Mouse (Mus musculus) limb, embryonic 14.5 days (tissue): ENCODE measurements at regions not wholly inside any gene's neighbourhood (a gene's known extent, or its start where the extent isn't known, plus 50 kb on each side); places are given as distances from the start of the nearest gene placed in this dataset.
A peak's percentile ranks its signal among the peaks of the same experiment; 100 is the strongest.

ENCODE experiments used
- ATAC-seq: fragments of 200-750 bp; cut with Nextera tagmentation; 2 replicates; pipeline ENCODE4 v1.8.0; 2017; ENCODE audit warnings: low read depth, moderate number of reproducible peaks, moderate TSS enrichment; ENCODE audit not compliant: low FRiP score
- DNase-seq: peaks from one replicate; pipeline ENCODE4 v3.0.0-alpha.2; 2015; ENCODE audit warnings: low spot score
- H3K27ac ChIP-seq: fragments of 300-500 bp; sonication (generic); replicated peaks from 2 replicates; pipeline ENCODE4 v1.5.1; 2014; ENCODE audit warnings: low read depth, mild to moderate bottlenecking, low read length, moderate library complexity, mixed read lengths
- H3K27me3 ChIP-seq: fragments of 300-500 bp; sonication (generic); 2 replicates; pipeline ENCODE4 v1.6.1; 2014; ENCODE audit warnings: low read length, mixed read lengths; ENCODE audit not compliant: control insufficient read depth, insufficient read depth
- H3K36me3 ChIP-seq: fragments of 300-500 bp; sonication (generic); 2 replicates; pipeline ENCODE4 v1.6.1; 2014; ENCODE audit warnings: mild to moderate bottlenecking, low read length, moderate library complexity, mixed read lengths; ENCODE audit not compliant: control insufficient read depth, insufficient read depth
- H3K4me1 ChIP-seq: fragments of 300-500 bp; sonication (generic); 2 replicates; pipeline ENCODE4 v1.6.1; 2014; ENCODE audit warnings: antibody characterized with exemption, low read length, mixed read lengths; ENCODE audit not compliant: control insufficient read depth, insufficient read depth
- H3K4me2 ChIP-seq: fragments of 300-500 bp; sonication (generic); replicated peaks from 2 replicates; pipeline ENCODE4 v1.6.1; 2014; ENCODE audit warnings: low read depth, mild to moderate bottlenecking, low read length, moderate library complexity; ENCODE audit not compliant: severe bottlenecking
- H3K4me3 ChIP-seq: fragments of 300-500 bp; sonication (generic); replicated peaks from 2 replicates; pipeline ENCODE4 v1.5.1; 2014; ENCODE audit warnings: low read length
- H3K9ac ChIP-seq: fragments of 300-500 bp; sonication (generic); 2 replicates; pipeline ENCODE4 v1.6.1; 2014; ENCODE audit warnings: mild to moderate bottlenecking, low read depth, low read length, moderate library complexity; ENCODE audit not compliant: severe bottlenecking
- H3K9me3 ChIP-seq: fragments of 300-500 bp; sonication (generic); 2 replicates; pipeline ENCODE4 v1.6.1; 2016; ENCODE audit warnings: low read length; ENCODE audit not compliant: control insufficient read depth
- POLR2A ChIP-seq: fragments of 200-500 bp; IDR thresholded peaks from 2 replicates; pipeline ENCODE4 v1.8.0; 2012; ENCODE audit warnings: inconsistent platforms, mild to moderate bottlenecking, moderate library complexity, borderline replicate concordance; ENCODE audit not compliant: insufficient read depth, insufficient read length; ENCODE audit errors: extremely low read depth
- WGBS: fragments of 180-500 bp; shearing (Covaris S2); extraction: QIAGEN DNeasy Blood & Tissue Kit; methylation state at CpG from one replicate; pipeline ENCODE4 v1.1.7; 2014; 5-methylcytosine and 5-hydroxymethylcytosine counted together

DNA sequence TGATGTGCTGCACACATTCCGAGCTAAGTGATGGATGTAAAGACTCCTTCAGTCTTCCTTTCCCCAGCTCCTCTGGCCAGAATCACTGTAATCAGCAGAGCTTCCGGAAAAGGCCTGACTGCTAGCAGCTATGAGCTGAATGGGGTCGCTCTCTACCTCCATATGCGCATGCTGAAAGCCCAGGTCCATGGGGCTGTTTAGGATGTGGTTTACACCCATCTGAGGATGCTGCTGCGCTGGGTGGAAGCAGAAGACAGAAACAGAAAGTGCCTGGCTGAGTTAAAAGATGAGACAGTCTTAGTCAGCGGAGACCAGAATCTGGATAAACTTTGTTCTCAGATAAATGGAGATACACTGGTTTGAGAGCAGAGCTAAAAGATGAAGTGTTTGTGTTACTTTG lies 99.3 kb upstream of the Tab2 start:
- no peaks in the 10 kb centered on the region for H3K27me3 ChIP-seq
- WGBS, result 68% methylated on average over 6 of the region's 6 CpGs
- DNase-seq (no peak), ATAC-seq (no peak)
- no peak overlapping the region for H3K4me2 ChIP-seq
- H3K9me3 ChIP-seq, result no peaks in the 10 kb centered on the region
- H3K4me3 ChIP-seq, result no peak overlapping the region
- H3K4me1 ChIP-seq, result no peaks in the 10 kb centered on the region
- no peak for TF ChIP-seq POLR2A
- H3K36me3 ChIP-seq, result no peaks in the 10 kb centered on the region
- H3K27ac ChIP-seq, result no peak overlapping the region
- H3K9ac ChIP-seq, result no peak overlapping the region

DNA sequence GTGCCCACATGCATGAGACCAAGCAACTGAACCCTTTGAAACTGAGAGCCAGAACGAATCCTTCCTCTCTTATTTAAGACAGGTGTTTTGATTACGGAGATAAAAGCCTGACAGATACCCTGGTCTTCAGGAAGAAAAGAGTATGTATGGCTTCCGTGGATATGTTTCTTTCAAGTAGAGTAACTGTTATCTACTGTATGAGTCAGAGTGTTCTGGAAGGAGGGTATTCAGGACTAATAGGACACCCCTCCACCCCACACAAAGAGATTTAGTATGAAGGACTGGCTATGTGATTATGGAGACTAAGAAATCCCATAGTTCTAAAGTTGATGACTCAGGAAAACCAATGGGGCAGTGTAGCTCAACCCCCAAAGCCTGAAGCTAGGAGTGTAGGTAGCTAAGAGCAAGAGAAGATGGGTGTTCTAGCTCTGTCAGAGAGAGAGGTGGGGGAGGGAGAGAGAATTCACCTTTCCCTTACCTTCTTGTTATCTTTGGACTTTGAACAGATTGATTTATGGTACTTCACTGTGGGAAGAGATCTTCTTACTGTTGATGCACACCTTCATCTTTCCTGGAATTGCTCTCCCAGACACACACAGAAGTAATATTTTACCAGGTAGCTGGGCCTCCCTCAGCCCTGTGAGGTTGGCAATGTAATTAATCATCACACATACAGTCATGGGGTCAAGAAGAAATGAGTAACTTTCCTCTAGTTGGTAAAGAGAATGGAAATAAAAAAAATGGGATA lies 87.6 kb upstream of the Tab2 start:
- no peak overlapping the region for H3K9ac ChIP-seq
- H3K4me3 ChIP-seq, result no peak overlapping the region
- H3K36me3 ChIP-seq, result no peaks in the 10 kb centered on the region
- TF ChIP-seq POLR2A, result no peak
- H3K9me3 ChIP-seq, result no peaks in the 10 kb centered on the region
- 88% methylated on average over 3 of the region's 3 CpGs for WGBS
- no peak overlapping the region for H3K4me2 ChIP-seq
- H3K27me3 ChIP-seq, result no peaks in the 10 kb centered on the region
- DNase-seq (no peak), ATAC-seq (no peak)
- no peak overlapping the region for H3K27ac ChIP-seq
- H3K4me1 ChIP-seq, result 0 out of 2 replicates have a peak, but pooled peaks cover 3% of the 10 kb centered on the region

DNA sequence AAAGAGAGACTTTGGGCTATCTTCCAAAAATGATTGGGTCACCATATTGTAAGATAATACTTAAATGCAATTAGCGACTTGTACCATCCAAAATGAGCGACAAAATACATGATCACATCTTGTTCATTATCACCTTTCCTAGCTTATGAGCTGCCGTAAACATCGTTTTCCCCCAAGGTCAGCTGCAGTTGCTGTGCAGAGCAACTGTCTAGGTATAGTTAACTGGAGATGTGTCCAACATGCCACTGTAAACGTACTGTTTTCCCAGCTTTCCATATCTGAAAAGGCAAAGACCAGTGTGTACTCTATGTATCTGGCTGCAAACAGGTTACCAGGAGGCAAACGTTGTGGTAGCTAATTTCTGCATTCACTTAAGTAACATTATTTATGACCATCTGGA lies 86.3 kb upstream of the Tab2 start:
- DNase-seq (no peak), ATAC-seq (no peak)
- Histone ChIP-seq H3K27me3 (no peaks in the 10 kb centered on the region), H3K4me1 (peaks cover 12% of the 10 kb centered on the region; the same call in 1 of the 2 replicates), H3K4me2 (no peak overlapping the region), H3K9me3 (no peaks in the 10 kb centered on the region), H3K36me3 (no peaks in the 10 kb centered on the region), H3K9ac (no peak overlapping the region), H3K4me3 (no peak overlapping the region), H3K27ac (no peak overlapping the region)
- 71% methylated on average over 6 of the region's 6 CpGs for WGBS
- no peak for TF ChIP-seq POLR2A

DNA sequence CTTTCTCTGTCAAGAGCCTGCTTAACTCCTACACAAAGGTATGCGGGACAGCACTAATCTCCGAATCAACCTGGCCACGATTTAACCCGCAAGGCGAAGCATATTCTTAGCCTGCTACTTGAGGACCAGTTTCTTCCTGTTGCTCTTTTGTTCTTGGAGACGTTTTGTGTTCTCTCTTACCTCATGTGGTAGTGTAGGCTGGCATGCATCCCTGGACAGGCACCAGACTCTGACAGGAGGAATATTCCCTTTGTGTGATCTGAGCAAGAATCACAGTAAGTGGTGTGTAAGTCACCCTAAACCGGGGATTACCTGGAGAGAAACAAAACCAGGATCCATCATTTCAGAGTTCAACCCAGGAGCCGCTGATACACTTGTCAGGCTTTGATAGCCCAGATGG lies 85.8 kb upstream of the Tab2 start:
- Histone ChIP-seq H3K9me3 (no peaks in the 10 kb centered on the region), H3K27me3 (no peaks in the 10 kb centered on the region), H3K9ac (no peak overlapping the region), H3K27ac (no peak overlapping the region), H3K4me3 (no peak overlapping the region), H3K4me1 (peaks cover 12% of the 10 kb centered on the region; the same call in 1 of the 2 replicates), H3K4me2 (no peak overlapping the region), H3K36me3 (no peaks in the 10 kb centered on the region)
- DNase-seq (no peak), ATAC-seq (no peak)
- TF ChIP-seq POLR2A, result no peak
- 69% methylated on average over 8 of the region's 8 CpGs for WGBS

DNA sequence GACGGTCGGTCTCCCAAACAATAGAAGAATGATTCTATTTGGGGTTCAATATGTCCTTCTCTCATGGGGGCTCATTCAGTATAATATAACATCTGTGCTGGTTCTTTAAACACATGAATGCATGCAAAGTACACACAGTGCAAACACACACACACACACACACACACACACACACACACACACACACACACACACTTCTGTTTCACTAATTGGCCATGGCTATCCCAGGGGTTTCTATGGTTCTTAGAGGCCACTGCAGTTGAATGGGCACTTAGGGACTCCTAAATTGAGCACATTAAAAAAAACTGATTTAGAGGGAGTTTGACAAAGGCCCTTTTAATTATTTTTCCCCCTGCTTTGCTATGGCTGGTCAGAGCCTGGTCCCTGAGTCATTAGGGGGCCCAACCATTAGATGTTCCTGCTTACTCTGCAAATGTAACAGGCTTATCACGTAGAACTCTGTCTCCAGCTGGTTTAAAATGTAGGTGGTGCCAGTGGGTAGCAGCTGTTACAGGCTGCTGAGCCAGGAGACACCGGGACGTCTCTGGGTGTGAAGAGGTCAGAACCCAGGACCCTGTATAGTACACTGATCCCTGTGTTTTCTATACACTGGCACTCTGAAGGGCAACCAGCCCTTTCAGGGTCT lies 82.1 kb upstream of the Tab2 start:
- no peaks in the 10 kb centered on the region for H3K36me3 ChIP-seq
- 28% methylated on average over 5 of the region's 5 CpGs for WGBS
- TF ChIP-seq POLR2A, result no peak
- no peak overlapping the region for H3K4me3 ChIP-seq
- ATAC-seq (peak; percentile 44; the same call in 1 of the 2 replicates), DNase-seq (no peak)
- H3K4me1 ChIP-seq, result peaks cover 14% of the 10 kb centered on the region; the same call in 1 of the 2 replicates
- H3K27ac ChIP-seq, result peak overlapping the region; percentile 11; the same call in 1 of the 2 replicates
- no peaks in the 10 kb centered on the region for H3K9me3 ChIP-seq
- H3K27me3 ChIP-seq, result no peaks in the 10 kb centered on the region
- no peak overlapping the region for H3K9ac ChIP-seq
- H3K4me2 ChIP-seq, result no peak overlapping the region
